Mouse (Mus musculus): ENCODE data around the gene Mid1. TPM values are rescaled to one million over a fixed set of nuclear protein-coding genes. Genes with fewer than 3 reads are reported as not detected.

Gene Mid1
- polyA plus RNA-seq, 1 experiment, result 54.0 TPM

DNA sequence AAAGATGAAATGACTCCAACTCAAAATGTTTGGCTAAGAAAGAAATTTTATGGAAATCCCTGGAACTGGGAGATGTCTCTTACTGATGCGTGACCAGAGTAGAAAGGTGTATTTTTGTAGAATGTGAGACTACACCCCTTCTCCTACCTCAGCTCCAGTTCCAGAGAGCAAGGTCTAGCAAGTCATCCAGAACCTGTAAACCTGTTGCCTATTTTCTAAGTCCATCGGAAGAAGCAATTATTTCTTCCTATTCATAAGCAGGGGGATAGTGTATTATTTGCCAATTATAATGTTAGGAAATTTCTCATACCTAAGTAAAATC is 153.6 kb downstream of the Mid1 start:
- no peak for TF ChIP-seq USF1 (IDR thresholded peaks at IDR 0.05; ENCODE audit: low read depth)
- no peak for TF ChIP-seq MAX (IDR thresholded peaks at IDR 0.05; ENCODE audit: low read depth)
- no peak for TF ChIP-seq REST (IDR thresholded peaks at IDR 0.05; ENCODE audit: insufficient read depth, insufficient read length)
- TF ChIP-seq POLR2A (IDR thresholded peaks at IDR 0.05; ENCODE audit: insufficient read length, low read depth), result no peak
- no peak for TF ChIP-seq MYOD1 (IDR thresholded peaks at IDR 0.05; ENCODE audit: control insufficient read depth in 1 of 3, insufficient read length in 2 of 3, low read depth in 2 of 3)
- TF ChIP-seq SRF (IDR thresholded peaks at IDR 0.05; ENCODE audit: control insufficient read depth, insufficient read length, low read depth), result no peak
- TF ChIP-seq POLR2AphosphoS2 (IDR thresholded peaks at IDR 0.05; ENCODE audit: insufficient read length, low read depth), result no peak
- TF ChIP-seq CEBPB (IDR thresholded peaks at IDR 0.05; ENCODE audit: insufficient read depth, poor library complexity, severe bottlenecking), result no peak
- no peak for TF ChIP-seq TCF3 (IDR thresholded peaks at IDR 0.05; ENCODE audit: insufficient read length, low read depth)
- TF ChIP-seq E2F4 (IDR thresholded peaks at IDR 0.05; ENCODE audit: insufficient read depth), result no peak
- TF ChIP-seq MYOG (IDR thresholded peaks at IDR 0.05; ENCODE audit: control insufficient read depth in 1 of 3, insufficient read depth in 1 of 3, insufficient read length in 2 of 3, low read depth in 2 of 3), result no peak
- TF ChIP-seq TCF12 (IDR thresholded peaks at IDR 0.05; ENCODE audit: insufficient read depth, poor library complexity, severe bottlenecking), result no peak
- no peak overlapping the region for H3K4me3 ChIP-seq
- no peak overlapping the region for H3ac ChIP-seq (ENCODE audit: control insufficient read depth, insufficient read length)
- H3K27me3 ChIP-seq (ENCODE audit: control insufficient read depth, insufficient read depth, insufficient read length), result no peaks in the 10 kb centered on the region
- no peaks in the 10 kb centered on the region for H3K36me3 ChIP-seq (ENCODE audit: control insufficient read depth, insufficient read depth)
- H3K79me2 ChIP-seq (ENCODE audit: control insufficient read depth, insufficient read depth), result no peaks in the 10 kb centered on the region
- H3K4me2 ChIP-seq (ENCODE audit: low read depth), result no peak overlapping the region

DNA sequence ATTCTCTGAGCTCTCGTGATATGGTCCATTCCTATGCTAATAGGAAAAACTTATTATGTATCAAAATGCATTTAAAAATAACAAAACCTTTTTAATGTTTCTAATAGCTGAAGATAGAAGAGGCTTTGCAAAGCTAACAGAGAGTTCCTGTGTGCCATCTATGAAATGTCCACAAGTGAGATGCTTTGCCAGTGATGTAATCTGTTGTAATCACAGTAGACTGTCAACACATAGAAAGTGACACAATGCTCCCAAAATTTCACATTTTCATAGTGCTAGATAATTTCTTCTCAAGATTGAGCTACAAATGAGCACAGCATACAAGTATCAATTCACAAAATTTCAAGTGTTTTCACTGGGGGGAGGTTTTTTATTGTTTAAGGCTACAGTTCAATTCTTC is 158.3 kb downstream of the Mid1 start:
- Histone ChIP-seq H3K36me3 (ENCODE audit: control insufficient read depth, insufficient read depth) (no peaks in the 10 kb centered on the region), H3K79me2 (ENCODE audit: control insufficient read depth, insufficient read depth) (no peaks in the 10 kb centered on the region), H3K4me2 (ENCODE audit: low read depth) (no peak overlapping the region), H3K4me3 (no peak overlapping the region), H3K27me3 (ENCODE audit: control insufficient read depth, insufficient read depth, insufficient read length) (no peaks in the 10 kb centered on the region), H3ac (ENCODE audit: control insufficient read depth, insufficient read length) (no peak overlapping the region)
- TF ChIP-seq CEBPB (IDR thresholded peaks at IDR 0.05; ENCODE audit: insufficient read depth, poor library complexity, severe bottlenecking) (peak; percentile 75), MAX (IDR thresholded peaks at IDR 0.05; ENCODE audit: low read depth) (no peak), REST (IDR thresholded peaks at IDR 0.05; ENCODE audit: insufficient read depth, insufficient read length) (no peak), SRF (IDR thresholded peaks at IDR 0.05; ENCODE audit: control insufficient read depth, insufficient read length, low read depth) (no peak), USF1 (IDR thresholded peaks at IDR 0.05; ENCODE audit: low read depth) (no peak), POLR2A (IDR thresholded peaks at IDR 0.05; ENCODE audit: insufficient read length, low read depth) (no peak)

DNA sequence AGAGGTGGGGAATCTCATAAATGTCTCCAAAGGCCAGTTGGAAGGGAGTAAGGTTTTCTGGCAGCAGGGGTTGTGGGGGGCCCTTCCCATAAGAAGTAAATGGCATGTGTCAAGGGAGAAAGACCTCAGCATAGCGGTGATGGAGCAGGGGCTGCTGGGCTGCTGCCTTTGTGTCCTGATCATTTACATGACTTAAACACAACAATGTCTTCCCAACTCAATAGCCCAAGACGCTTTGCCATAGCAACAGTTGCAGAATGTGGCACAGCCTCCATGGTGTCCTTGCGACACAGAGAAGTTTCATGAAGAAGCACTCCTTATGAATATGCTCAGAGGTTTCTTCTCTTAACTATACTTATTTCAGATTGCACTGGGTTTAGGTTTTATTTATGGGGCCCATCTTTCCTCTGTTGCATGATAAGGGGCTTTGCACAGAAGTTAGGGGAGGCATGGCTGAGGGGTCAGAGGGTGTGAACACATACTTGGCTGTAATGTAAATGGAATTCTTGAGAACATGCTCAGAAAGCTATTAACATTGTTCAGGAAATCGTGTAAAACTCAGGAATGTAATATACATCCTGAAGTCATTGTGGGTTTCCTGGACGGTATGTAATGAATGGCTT is 159.3 kb downstream of the Mid1 start:
- TF ChIP-seq USF1 (IDR thresholded peaks at IDR 0.05; ENCODE audit: low read depth), result no peak
- TF ChIP-seq MAX (IDR thresholded peaks at IDR 0.05; ENCODE audit: low read depth), result no peak
- TF ChIP-seq TCF3 (IDR thresholded peaks at IDR 0.05; ENCODE audit: insufficient read length, low read depth), result no peak
- TF ChIP-seq MYOG (IDR thresholded peaks at IDR 0.05; ENCODE audit: control insufficient read depth in 1 of 3, insufficient read depth in 1 of 3, insufficient read length in 2 of 3, low read depth in 2 of 3), result no peak
- no peak for TF ChIP-seq CEBPB (IDR thresholded peaks at IDR 0.05; ENCODE audit: insufficient read depth, poor library complexity, severe bottlenecking)
- no peak for TF ChIP-seq SRF (IDR thresholded peaks at IDR 0.05; ENCODE audit: control insufficient read depth, insufficient read length, low read depth)
- no peak for TF ChIP-seq POLR2A (IDR thresholded peaks at IDR 0.05; ENCODE audit: insufficient read length, low read depth)
- no peak for TF ChIP-seq E2F4 (IDR thresholded peaks at IDR 0.05; ENCODE audit: insufficient read depth)
- TF ChIP-seq TCF12 (IDR thresholded peaks at IDR 0.05; ENCODE audit: insufficient read depth, poor library complexity, severe bottlenecking), result no peak
- no peak for TF ChIP-seq MYOD1 (IDR thresholded peaks at IDR 0.05; ENCODE audit: control insufficient read depth in 1 of 3, insufficient read length in 2 of 3, low read depth in 2 of 3)
- no peak for TF ChIP-seq REST (IDR thresholded peaks at IDR 0.05; ENCODE audit: insufficient read depth, insufficient read length)
- no peak for TF ChIP-seq POLR2AphosphoS2 (IDR thresholded peaks at IDR 0.05; ENCODE audit: insufficient read length, low read depth)
- Histone ChIP-seq H3K79me2 (ENCODE audit: control insufficient read depth, insufficient read depth) (no peaks in the 10 kb centered on the region), H3K27me3 (ENCODE audit: control insufficient read depth, insufficient read depth, insufficient read length) (no peaks in the 10 kb centered on the region), H3K4me3 (no peak overlapping the region), H3K36me3 (ENCODE audit: control insufficient read depth, insufficient read depth) (no peaks in the 10 kb centered on the region), H3K4me2 (ENCODE audit: low read depth) (no peak overlapping the region), H3ac (ENCODE audit: control insufficient read depth, insufficient read length) (no peak overlapping the region)

DNA sequence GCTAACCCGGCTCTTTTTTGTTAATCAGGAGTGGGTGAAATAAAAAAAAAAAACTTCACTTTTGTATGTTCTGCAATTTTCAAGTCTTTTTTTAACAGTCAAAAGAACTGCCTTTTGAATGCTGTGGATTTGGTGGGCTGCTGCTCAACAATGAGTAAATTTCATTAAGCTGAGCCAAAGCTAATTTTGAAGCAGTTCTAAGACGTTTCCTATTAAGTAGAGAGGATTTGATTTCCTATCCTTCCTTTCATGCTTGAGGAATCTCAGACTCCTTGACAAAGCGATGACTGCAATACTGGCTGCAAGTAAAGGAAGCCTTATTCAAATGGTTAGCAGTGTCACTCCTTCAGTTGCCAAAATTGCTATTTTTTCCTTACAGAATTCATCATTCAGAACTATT is 161.2 kb downstream of the Mid1 start:
- Histone ChIP-seq H3K27me3 (ENCODE audit: control insufficient read depth, insufficient read depth, insufficient read length) (no peaks in the 10 kb centered on the region), H3K36me3 (ENCODE audit: control insufficient read depth, insufficient read depth) (no peaks in the 10 kb centered on the region), H3K4me3 (no peak overlapping the region), H3ac (ENCODE audit: control insufficient read depth, insufficient read length) (no peak overlapping the region), H3K4me2 (ENCODE audit: low read depth) (no peak overlapping the region), H3K79me2 (ENCODE audit: control insufficient read depth, insufficient read depth) (no peaks in the 10 kb centered on the region)
- TF ChIP-seq MYOD1 (IDR thresholded peaks at IDR 0.05; ENCODE audit: control insufficient read depth in 1 of 3, insufficient read length in 2 of 3, low read depth in 2 of 3) (no peak), E2F4 (IDR thresholded peaks at IDR 0.05; ENCODE audit: insufficient read depth) (no peak), SRF (IDR thresholded peaks at IDR 0.05; ENCODE audit: control insufficient read depth, insufficient read length, low read depth) (no peak), MAX (IDR thresholded peaks at IDR 0.05; ENCODE audit: low read depth) (no peak), CEBPB (IDR thresholded peaks at IDR 0.05; ENCODE audit: insufficient read depth, poor library complexity, severe bottlenecking) (no peak)

DNA sequence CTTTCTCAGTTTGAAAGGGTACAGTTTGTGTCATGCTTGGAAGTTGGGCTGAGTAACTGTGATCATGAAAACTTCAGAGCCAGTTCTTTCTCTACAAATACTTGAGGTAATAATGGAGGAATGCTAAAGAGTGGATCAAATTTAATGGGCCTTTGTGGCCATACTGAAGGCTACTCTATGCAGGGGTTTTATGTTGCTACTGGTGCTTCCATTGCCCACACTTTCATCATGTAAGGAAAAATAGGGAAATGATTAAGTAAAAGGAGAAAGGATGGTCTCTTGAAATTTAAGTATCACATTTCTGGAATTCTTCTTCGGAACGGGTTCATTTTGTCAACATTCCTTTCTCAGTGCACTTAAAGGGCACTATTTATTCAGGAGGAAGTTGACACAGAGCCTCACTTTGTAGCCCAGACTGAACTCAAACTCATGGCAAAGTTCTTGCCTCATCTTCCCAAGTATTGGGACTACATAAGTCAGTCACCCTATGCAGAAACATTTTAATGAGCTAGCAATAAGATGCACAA is 176.3 kb downstream of the Mid1 start:
- H3K36me3 ChIP-seq (ENCODE audit: control insufficient read depth, insufficient read depth), result no peaks in the 10 kb centered on the region
- no peak for TF ChIP-seq TCF12 (IDR thresholded peaks at IDR 0.05; ENCODE audit: insufficient read depth, poor library complexity, severe bottlenecking)
- TF ChIP-seq CEBPB (IDR thresholded peaks at IDR 0.05; ENCODE audit: insufficient read depth, poor library complexity, severe bottlenecking), result peak; percentile 91
- H3K4me3 ChIP-seq, result no peak overlapping the region
- H3K4me2 ChIP-seq (ENCODE audit: low read depth), result peak overlapping the region; percentile 15
- H3K27me3 ChIP-seq (ENCODE audit: control insufficient read depth, insufficient read depth, insufficient read length), result no peaks in the 10 kb centered on the region
- no peaks in the 10 kb centered on the region for H3K79me2 ChIP-seq (ENCODE audit: control insufficient read depth, insufficient read depth)
- H3ac ChIP-seq (ENCODE audit: control insufficient read depth, insufficient read length), result no peak overlapping the region

All from myocyte (in vitro differentiated cells).